Mouse (Mus musculus) E14TG2a.4 (cell line): ENCODE data around the gene Pde2a.

Source experiments
- CTCF ChIP-seq: conservative IDR thresholded peaks from 2 replicates; pipeline ENCODE4 v1.5.1; 2014; ENCODE audit warnings: low read length
- POU5F1 ChIP-seq: IDR thresholded peaks from 2 replicates; pipeline ENCODE4 v1.6.1; 2014; ENCODE audit warnings: low read length, borderline replicate concordance

- TF ChIP-seq CTCF = no peak
- no peak for TF ChIP-seq POU5F1
Measured at GRCm38 (mm10) chr7:101444211-101444610, 22.7 kb downstream of the Pde2a start.
